In the genomic region with DNA sequence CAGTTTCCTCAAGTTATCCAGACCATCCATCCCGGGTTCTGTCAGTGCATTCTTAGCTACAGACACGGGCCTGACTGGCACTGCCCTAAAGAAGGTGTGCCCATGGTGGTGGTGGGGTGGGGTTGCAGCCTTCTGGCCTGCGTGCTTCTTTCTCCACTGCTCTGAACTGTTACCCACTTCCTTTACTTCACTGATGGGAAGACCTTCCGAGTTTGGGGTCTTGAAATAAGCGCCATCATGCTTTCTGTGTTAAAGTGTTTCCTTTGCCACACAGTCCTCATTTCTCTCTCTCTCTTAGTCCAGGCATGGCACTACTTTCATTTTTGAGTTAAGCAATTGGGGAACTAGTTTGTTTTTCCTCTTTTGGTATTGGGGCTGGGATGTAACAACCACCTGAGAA, we compare ENCODE assay signal across 8 mouse cellular contexts. TPM values are rescaled to one million over a fixed set of nuclear protein-coding genes. Genes with fewer than 3 reads are reported as not detected.
DNase-seq lines count a peak whose midpoint lies in the region; ATAC-seq and TF ChIP-seq lines count a peak whose summit lies in the region.

No protein-coding gene starts in this region.

- peak overlapping the region in 1 of 2 experiments; percentile 59; a peak in 2 of 4 replicates for H3K27ac ChIP-seq in heart, embryonic 14.5 days (replicated peaks in 1 of 2; ENCODE audit: control insufficient read depth in 1 of 2, insufficient read depth in 1 of 2, low read depth in 2 of 2, low read length in 2 of 2)
- H3K27ac ChIP-seq in MEL (ENCODE audit: control insufficient read depth, low read depth, low read length): peak overlapping the region; percentile 11; the same call in 1 of the 2 replicates
- H3K27ac ChIP-seq in hindbrain, embryonic 12.5 days: 0 out of 2 replicates have a peak overlapping the region, but pooled peaks have one; percentile 40
- peak overlapping the region; percentile 92; the same call in 1 of the 2 replicates for H3K27ac ChIP-seq in midbrain, embryonic 10.5 days (replicated peaks)

- TF ChIP-seq EP300 in MEL (IDR thresholded peaks at IDR 0.05; ENCODE audit: low read depth in 1 of 2, low read length in 2 of 2): no peak

- 29% methylated on average over 5 of the region's 5 CpGs for WGBS in heart, embryonic 14.5 days
- WGBS in hindbrain, embryonic 12.5 days: 46% methylated on average over 5 of the region's 5 CpGs
- 57% methylated on average over 5 of the region's 5 CpGs for WGBS in midbrain, embryonic 10.5 days

- H3K4me3 ChIP-seq in heart, embryonic 14.5 days (ENCODE audit: control insufficient read depth in 1 of 2, insufficient read depth in 1 of 2, low read depth in 1 of 2, low read length in 2 of 2): peak overlapping the region; percentile 81 to 93
- H3K4me3 ChIP-seq in MEL (ENCODE audit: control insufficient read depth in 1 of 2, insufficient read depth in 1 of 2, low read depth in 2 of 2, low read length in 2 of 2): peak overlapping the region; percentile 63 to 81
- peak overlapping the region; percentile 69 for H3K4me3 ChIP-seq in hindbrain, embryonic 12.5 days
- H3K4me3 ChIP-seq in midbrain, embryonic 10.5 days: peak overlapping the region; percentile 84

- TF ChIP-seq POLR2A in MEL (IDR thresholded peaks at IDR 0.05; ENCODE audit: control insufficient read depth in 1 of 2, insufficient read depth in 1 of 2, low read depth in 1 of 2, low read length in 2 of 2, poor library complexity in 1 of 2): no peak

- H3K79me2 ChIP-seq in MEL (ENCODE audit: control insufficient read depth, insufficient read depth, low read length, poor library complexity): no peaks in the 10 kb centered on the region

- H3K36me3 ChIP-seq in heart, embryonic 14.5 days (ENCODE audit: control insufficient read depth, insufficient read depth, low read length): no peaks in the 10 kb centered on the region
- H3K36me3 ChIP-seq in MEL (ENCODE audit: control insufficient read depth in 1 of 2, insufficient read depth in 2 of 2, low read length in 2 of 2): no peaks in the 10 kb centered on the region; a peak in 1 of 4 replicates
- H3K36me3 ChIP-seq in hindbrain, embryonic 12.5 days: no peaks in the 10 kb centered on the region
- no peaks in the 10 kb centered on the region for H3K36me3 ChIP-seq in midbrain, embryonic 10.5 days

- no peak for DNase-seq in heart, postnatal 14 days
- DNase-seq in MEL (ENCODE audit: low read depth, low spot score): peak; percentile 54
- DNase-seq in midbrain, embryonic 10.5 days (ENCODE audit: low spot score): no peak
- no peak for DNase-seq in left cerebral cortex, adult 11 months (ENCODE audit: low spot score)
- DNase-seq in left cerebral cortex, adult 18-20 months (ENCODE audit: low spot score in 2 of 2): no peak
- no peak for DNase-seq in right cerebral cortex, postnatal 25 days

- peaks cover 0 to 10% of the 10 kb centered on the region in 2 experiments; a peak in 2 of 4 replicates for H3K4me1 ChIP-seq in heart, embryonic 14.5 days (ENCODE audit: control insufficient read depth in 2 of 2, insufficient read depth in 2 of 2, low read length in 2 of 2)
- H3K4me1 ChIP-seq in MEL (ENCODE audit: control insufficient read depth in 1 of 2, insufficient read depth in 2 of 2, low read length in 2 of 2): peaks cover 0 to 4% of the 10 kb centered on the region in 2 experiments; a peak in 1 of 4 replicates
- peaks cover 22% of the 10 kb centered on the region for H3K4me1 ChIP-seq in hindbrain, embryonic 12.5 days
- H3K4me1 ChIP-seq in midbrain, embryonic 10.5 days: peaks cover 41% of the 10 kb centered on the region

- no peak for TF ChIP-seq CTCF in MEL (IDR thresholded peaks at IDR 0.05 in 2 of 3, conservative IDR thresholded peaks at IDR 0.05 in 1 of 3; ENCODE audit: control insufficient read depth in 1 of 3, insufficient read depth in 1 of 3, low read depth in 2 of 3, low read length in 3 of 3, poor library complexity in 1 of 3, severe bottlenecking in 1 of 3)

- intact Hi-C loops in heart, postnatal 14 days (cut with DNase I): no loop called here

- no peaks in the 10 kb centered on the region for H3K27me3 ChIP-seq in heart, embryonic 14.5 days (ENCODE audit: control insufficient read depth, insufficient read depth, low read length)
- no peaks in the 10 kb centered on the region for H3K27me3 ChIP-seq in MEL (ENCODE audit: control insufficient read depth in 1 of 2, insufficient read depth in 2 of 2, low read length in 2 of 2)
- H3K27me3 ChIP-seq in hindbrain, embryonic 12.5 days: no peaks in the 10 kb centered on the region
- H3K27me3 ChIP-seq in midbrain, embryonic 10.5 days (ENCODE audit: low read depth, poor library complexity, severe bottlenecking): no peaks in the 10 kb centered on the region

- H3K4me2 ChIP-seq in heart, embryonic 14.5 days (ENCODE audit: low read length): peak overlapping the region; percentile 84
- H3K4me2 ChIP-seq in hindbrain, embryonic 12.5 days (replicated peaks): peak overlapping the region; percentile 69

- no peak for TF ChIP-seq RAD21 in MEL (IDR thresholded peaks at IDR 0.05; ENCODE audit: low read depth, low read length)

- H3K9ac ChIP-seq in heart, embryonic 14.5 days (ENCODE audit: low read length): peak overlapping the region; percentile 85
- peak overlapping the region; percentile 52 for H3K9ac ChIP-seq in MEL (ENCODE audit: control insufficient read depth, low read depth, low read length, poor library complexity, severe bottlenecking)
- H3K9ac ChIP-seq in hindbrain, embryonic 12.5 days: peak overlapping the region; percentile 71

- no peak for ATAC-seq in heart, embryonic 14.5 days (ENCODE audit: insufficient number of reproducible peaks, insufficient read depth, low FRiP score, low read depth)
- ATAC-seq in hindbrain, embryonic 12.5 days (ENCODE audit: low FRiP score): peak; percentile 50

- H3K9me3 ChIP-seq in heart, embryonic 14.5 days (ENCODE audit: control insufficient read depth, low read length): no peaks in the 10 kb centered on the region
- H3K9me3 ChIP-seq in MEL (replicated peaks; ENCODE audit: insufficient read depth, low read length): no peaks in the 10 kb centered on the region
- H3K9me3 ChIP-seq in hindbrain, embryonic 12.5 days (replicated peaks): no peaks in the 10 kb centered on the region
- H3K9me3 ChIP-seq in midbrain, embryonic 10.5 days (replicated peaks): no peaks in the 10 kb centered on the region

TF ChIP-seq in MEL, 35 proteins besides CTCF, POLR2A, EP300 and RAD21:
- TF ChIP-seq ZNF384 (IDR thresholded peaks at IDR 0.05; ENCODE audit: low read depth, low read length) (no peak), MAZ (IDR thresholded peaks at IDR 0.05; ENCODE audit: low read depth, low read length) (no peak), TBP (IDR thresholded peaks at IDR 0.05; ENCODE audit: low read depth, low read length) (no peak), JUND (IDR thresholded peaks at IDR 0.05; ENCODE audit: low read depth, low read length) (no peak), ZKSCAN1 (IDR thresholded peaks at IDR 0.05; ENCODE audit: low read depth, low read length) (no peak), POLR2AphosphoS2 (IDR thresholded peaks at IDR 0.05; ENCODE audit: low read length) (no peak), MYB (IDR thresholded peaks at IDR 0.05; ENCODE audit: low read depth, low read length) (no peak), SMC3 (IDR thresholded peaks at IDR 0.05; ENCODE audit: low read depth, low read length) (no peak), MEF2A (IDR thresholded peaks at IDR 0.05; ENCODE audit: extremely low read depth, insufficient replicate concordance, low read depth, low read length, poor library complexity, severe bottlenecking) (no peak), MYC (IDR thresholded peaks at IDR 0.05; ENCODE audit: low read depth, low read length) (no peak), ETS1 (IDR thresholded peaks at IDR 0.05; ENCODE audit: low read depth, low read length) (no peak), POLR2AphosphoS5 (IDR thresholded peaks at IDR 0.05; ENCODE audit: borderline replicate concordance, low read depth, low read length) (no peak), USF1 (IDR thresholded peaks at IDR 0.05; ENCODE audit: low read depth, low read length) (no peak)

RNA-seq across cellular contexts. Expression of gene Snx10, which starts 1.3 kb away (rescaled TPM):
- polyA plus RNA-seq in heart, embryonic 14.5 days (2014; fragmentation: Nextera tagmentation; extraction: Ambion mirVana): 18.1 and 19.7 TPM in 2 replicates
- total RNA-seq in heart, postnatal 14 days (2021): 10 to 100 TPM in 1 of 2 experiments, 1 to 10 TPM in 1; 7.3 to 10.8 TPM
- total RNA-seq in MEL (2012; rRNA removed): 3.9 and 6.6 TPM in 2 replicates
- 1 to 10 TPM in 1 of 2 experiments, not detected in 1; 7.0 TPM for polyA plus RNA-seq in MEL (2012; ENCODE audit: insufficient read depth in 1 of 2, insufficient read length in 2 of 2, low read depth in 1 of 2, low replicate concordance in 2 of 2, missing spikeins in 1 of 2)
- polyA plus RNA-seq in hindbrain, embryonic 12.5 days (2016; fragmentation: Nextera tagmentation; extraction: Ambion mirVana): 39.7 and 43.1 TPM in 2 replicates
- 37.0 and 40.9 TPM in 2 replicates for polyA plus RNA-seq in midbrain, embryonic 10.5 days (2016; fragmentation: Nextera tagmentation; extraction: Ambion mirVana)
- 100 to 1,000 TPM; 104 to 111 TPM for total RNA-seq in left cerebral cortex, adult 18-20 months (2021)

RNA-seq across cellular contexts. Expression of gene Cbx3, which starts 54.8 kb away (rescaled TPM):
- 333 and 340 TPM in 2 replicates for polyA plus RNA-seq in heart, embryonic 14.5 days (2014; fragmentation: Nextera tagmentation; extraction: Ambion mirVana)
- 10 to 100 TPM; 77.3 to 81.0 TPM for total RNA-seq in heart, postnatal 14 days (2021)
- 250 and 253 TPM in 2 replicates for total RNA-seq in MEL (2012; rRNA removed)
- 100 to 1,000 TPM in 1 of 2 experiments, not detected in 1; 177 TPM for polyA plus RNA-seq in MEL (2012; ENCODE audit: insufficient read depth in 1 of 2, insufficient read length in 2 of 2, low read depth in 1 of 2, low replicate concordance in 2 of 2, missing spikeins in 1 of 2)
- 559 and 584 TPM in 2 replicates for polyA plus RNA-seq in hindbrain, embryonic 12.5 days (2016; fragmentation: Nextera tagmentation; extraction: Ambion mirVana)
- 692 and 722 TPM in 2 replicates for polyA plus RNA-seq in midbrain, embryonic 10.5 days (2016; fragmentation: Nextera tagmentation; extraction: Ambion mirVana)
- total RNA-seq in left cerebral cortex, adult 18-20 months (2021): 100 to 1,000 TPM; 130 to 132 TPM

RNA-seq across cellular contexts. Expression of gene Hnrnpa2b1, which starts 55.3 kb away (rescaled TPM):
- 638 and 739 TPM in 2 replicates for polyA plus RNA-seq in heart, embryonic 14.5 days (2014; fragmentation: Nextera tagmentation; extraction: Ambion mirVana)
- 100 to 1,000 TPM; 433 to 481 TPM for total RNA-seq in heart, postnatal 14 days (2021)
- total RNA-seq in MEL (2012; rRNA removed): 635 and 657 TPM in 2 replicates
- polyA plus RNA-seq in MEL (2012; ENCODE audit: insufficient read depth in 1 of 2, insufficient read length in 2 of 2, low read depth in 1 of 2, low replicate concordance in 2 of 2, missing spikeins in 1 of 2): 1,000 to 10,000 TPM; 1,226 to 1,710 TPM
- 2,304 and 2,598 TPM in 2 replicates for polyA plus RNA-seq in hindbrain, embryonic 12.5 days (2016; fragmentation: Nextera tagmentation; extraction: Ambion mirVana)
- polyA plus RNA-seq in midbrain, embryonic 10.5 days (2016; fragmentation: Nextera tagmentation; extraction: Ambion mirVana): 2,311 and 2,476 TPM in 2 replicates
- 100 to 1,000 TPM; 436 to 466 TPM for total RNA-seq in left cerebral cortex, adult 18-20 months (2021)
